Mouse (Mus musculus) lung, embryonic 14.5 days (tissue): Measurements from ENCODE around the gene Capn9. TPM values are rescaled to one million over a fixed set of nuclear protein-coding genes. Genes with fewer than 3 reads are reported as not detected.
A peak's percentile ranks its signal among the peaks of the same experiment; 100 is the strongest.

ENCODE experiments used
- ATAC-seq: fragments of 200-750 bp; cut with Nextera tagmentation; 2 replicates; pipeline ENCODE4 v1.8.0; 2017; ENCODE audit warnings: mild to moderate bottlenecking, moderate TSS enrichment, moderate library complexity; ENCODE audit not compliant: insufficient read depth
- DNase-seq: peaks from one replicate; pipeline ENCODE4 v3.0.0-alpha.2; 2015
- H3K27ac ChIP-seq: fragments of 300-500 bp; sonication (generic); 2 replicates; pipeline ENCODE4 v1.5.1; 2014; ENCODE audit warnings: low read depth, mild to moderate bottlenecking, moderate library complexity
- H3K27me3 ChIP-seq: fragments of 300-500 bp; sonication (generic); 2 replicates; pipeline ENCODE4 v1.6.1; 2014; ENCODE audit warnings: low read length, control low read depth; ENCODE audit not compliant: insufficient read depth
- H3K36me3 ChIP-seq: fragments of 300-500 bp; sonication (generic); 2 replicates; pipeline ENCODE4 v1.6.1; 2014; ENCODE audit warnings: control low read depth; ENCODE audit not compliant: insufficient read depth
- H3K4me1 ChIP-seq: fragments of 300-500 bp; sonication (generic); 2 replicates; pipeline ENCODE4 v1.6.1; 2014; ENCODE audit warnings: antibody characterized with exemption, control low read depth; ENCODE audit not compliant: insufficient read depth
- H3K4me2 ChIP-seq: fragments of 300-500 bp; sonication (generic); 2 replicates; pipeline ENCODE4 v1.6.1; 2014; ENCODE audit warnings: mild to moderate bottlenecking
- H3K4me3 ChIP-seq: fragments of 300-500 bp; sonication (generic); 2 replicates; pipeline ENCODE4 v1.5.1; 2014; ENCODE audit warnings: low read depth, low read length
- H3K9ac ChIP-seq: fragments of 300-500 bp; sonication (generic); 2 replicates; pipeline ENCODE4 v1.6.1; 2014
- H3K9me3 ChIP-seq: fragments of 300-500 bp; sonication (generic); 2 replicates; pipeline ENCODE4 v1.6.1; 2016; ENCODE audit warnings: low read depth, low read length, control low read depth
- CTCF ChIP-seq: IDR thresholded peaks from 2 replicates; pipeline ENCODE4 v1.5.1; 2016; ENCODE audit warnings: antibody characterized with exemption, low read depth
- WGBS: fragments of 180-500 bp; shearing (Covaris S2); extraction: QIAGEN DNeasy Blood & Tissue Kit; methylation state at CpG from one replicate; pipeline ENCODE4 v1.1.7; 2014; 5-methylcytosine and 5-hydroxymethylcytosine counted together
- polyA plus RNA-seq: library from polyadenylated mRNA; unstranded; fragments of >200 nt; fragmentation: Nextera tagmentation; extraction: Ambion mirVana; gene quantifications from 2 replicates; pipeline ENCODE4 v1.2.1, GENCODE M21; 2014

Gene Capn9
- polyA plus RNA-seq, 1 experiment from 2014 or later, result 0.45 TPM

DNA sequence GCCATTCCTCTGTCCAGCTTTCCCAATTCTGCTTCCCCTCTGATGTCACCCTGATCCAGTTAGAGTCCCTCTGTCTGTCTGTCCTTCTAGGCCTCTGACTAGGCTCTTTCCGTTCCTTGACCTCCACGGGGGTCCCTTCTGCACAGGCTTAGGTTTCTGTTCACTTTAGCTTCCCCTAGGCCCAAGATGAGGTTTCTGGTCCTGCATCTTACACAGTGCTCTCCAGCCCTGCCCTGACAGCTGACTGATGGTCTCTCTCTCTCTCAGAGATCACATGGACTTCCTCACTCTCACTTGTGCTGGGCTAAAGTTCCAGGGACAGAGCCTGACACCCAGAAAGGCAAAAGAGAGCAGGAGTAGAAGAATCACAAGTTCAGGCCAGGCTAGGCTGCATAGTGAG, 10.6 kb downstream of the Capn9 start:
- TF ChIP-seq CTCF, result no peak
- WGBS, result 83% methylated on average over 2 of the region's 2 CpGs
- Histone ChIP-seq H3K9ac (no peak overlapping the region), H3K9me3 (no peaks in the 10 kb centered on the region), H3K36me3 (no peaks in the 10 kb centered on the region), H3K27me3 (no peaks in the 10 kb centered on the region), H3K27ac (0 out of 2 replicates have a peak overlapping the region, but pooled peaks have one; percentile 13), H3K4me1 (peaks cover 4% of the 10 kb centered on the region; the same call in 1 of the 2 replicates), H3K4me2 (no peak overlapping the region), H3K4me3 (no peak overlapping the region)
- ATAC-seq, result no peak
- no peak for DNase-seq

DNA sequence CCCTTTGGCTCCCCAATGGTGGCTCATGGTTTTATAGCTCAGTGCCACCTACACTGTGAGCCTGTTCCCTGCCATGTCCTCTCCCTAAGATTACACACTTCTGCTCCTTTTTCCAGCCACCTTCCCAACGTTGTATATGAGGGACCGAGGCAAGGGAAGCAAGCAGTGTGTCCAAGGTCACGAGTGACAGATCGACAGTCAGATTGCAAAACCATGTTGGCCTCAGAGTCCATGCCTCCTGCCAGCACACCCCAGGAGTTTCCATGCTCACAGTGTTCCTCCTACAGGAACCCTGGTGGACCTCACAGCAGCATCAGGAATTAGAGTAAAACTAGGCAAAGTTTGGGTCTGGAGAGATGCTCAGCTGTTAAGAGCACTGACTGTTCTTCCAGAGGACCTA, 13.5 kb downstream of the Capn9 start:
- Histone ChIP-seq H3K4me3 (no peak overlapping the region), H3K9me3 (no peaks in the 10 kb centered on the region), H3K27ac (no peak overlapping the region), H3K4me1 (peaks cover 4% of the 10 kb centered on the region; the same call in 1 of the 2 replicates), H3K27me3 (no peaks in the 10 kb centered on the region), H3K4me2 (no peak overlapping the region), H3K36me3 (no peaks in the 10 kb centered on the region), H3K9ac (no peak overlapping the region)
- 69% methylated on average over 4 of the region's 4 CpGs for WGBS
- DNase-seq (no peak), ATAC-seq (no peak)
- TF ChIP-seq CTCF, result no peak

DNA sequence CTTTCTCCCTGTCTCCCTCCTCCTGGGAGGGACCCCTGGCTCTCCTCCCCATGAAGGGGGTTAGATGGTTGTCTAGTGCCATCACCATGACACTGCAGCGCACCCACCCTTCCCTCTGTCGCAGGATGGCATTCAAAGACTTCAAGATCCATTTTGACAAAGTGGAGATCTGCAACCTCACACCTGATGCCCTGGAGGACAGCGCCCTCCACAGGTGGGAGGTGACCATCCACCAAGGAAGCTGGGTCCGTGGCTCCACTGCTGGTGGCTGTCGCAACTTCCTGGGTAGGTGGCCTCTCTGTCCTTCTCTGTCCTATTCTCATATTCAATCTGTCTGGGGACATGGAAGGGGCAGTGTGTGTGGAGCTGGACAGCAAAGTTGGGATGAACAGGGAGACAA, 28.2 kb downstream of the Capn9 start:
- H3K27me3 ChIP-seq, result no peaks in the 10 kb centered on the region
- H3K4me2 ChIP-seq, result no peak overlapping the region
- peak; percentile 34; the same call in 1 of the 2 replicates for TF ChIP-seq CTCF
- H3K36me3 ChIP-seq, result no peaks in the 10 kb centered on the region
- H3K27ac ChIP-seq, result no peak overlapping the region
- DNase-seq, result no peak
- H3K9ac ChIP-seq, result no peak overlapping the region
- H3K4me3 ChIP-seq, result no peak overlapping the region
- no peaks in the 10 kb centered on the region for H3K4me1 ChIP-seq
- H3K9me3 ChIP-seq, result no peaks in the 10 kb centered on the region
- ATAC-seq, result no peak
- 63% methylated on average over 5 of the region's 5 CpGs for WGBS

DNA sequence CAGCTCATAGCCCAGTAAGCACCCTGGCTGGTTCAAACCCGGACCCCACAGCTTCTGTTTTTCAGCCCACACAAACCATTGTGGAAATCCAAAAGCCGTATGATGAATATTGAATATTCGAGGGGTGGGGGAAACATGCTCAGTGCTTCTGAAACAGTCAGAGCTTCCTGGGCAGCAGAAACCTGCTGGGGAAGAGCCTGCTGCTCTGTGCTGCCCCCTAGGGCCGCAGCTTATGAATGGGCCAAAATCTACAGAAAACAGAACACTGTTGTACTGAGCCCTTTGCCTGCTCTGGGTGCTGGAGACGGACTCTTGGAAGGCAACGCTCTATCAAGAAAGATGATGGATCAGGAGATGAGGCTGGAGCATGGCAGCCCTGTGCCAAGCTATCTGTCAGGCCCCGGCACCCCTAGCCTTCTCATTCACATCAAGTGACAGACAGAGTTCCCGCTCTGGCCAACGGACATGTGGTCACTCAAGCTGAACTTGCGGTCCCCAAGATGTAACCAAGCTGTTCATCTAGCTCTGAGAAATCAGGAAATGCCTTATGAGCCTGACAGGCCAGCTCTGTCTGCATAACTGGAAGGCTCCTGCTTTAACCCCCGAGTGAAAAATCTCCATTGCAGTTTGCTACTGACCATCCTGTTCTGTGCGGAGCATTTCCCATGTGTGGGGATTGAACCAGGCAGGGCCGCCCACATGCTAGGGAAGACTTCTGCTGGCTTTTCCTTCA, 32.5 kb downstream of the Capn9 start:
- H3K27me3 ChIP-seq, result no peaks in the 10 kb centered on the region
- no peaks in the 10 kb centered on the region for H3K36me3 ChIP-seq
- DNase-seq, result peak; percentile 70
- peak; percentile 72 for TF ChIP-seq CTCF
- H3K4me1 ChIP-seq, result no peaks in the 10 kb centered on the region
- no peaks in the 10 kb centered on the region for H3K9me3 ChIP-seq
- WGBS, result 58% methylated on average over 13 of the region's 13 CpGs
- H3K4me3 ChIP-seq, result no peak overlapping the region
- ATAC-seq, result no peak
- no peak overlapping the region for H3K4me2 ChIP-seq
- no peak overlapping the region for H3K27ac ChIP-seq
- H3K9ac ChIP-seq, result no peak overlapping the region

DNA sequence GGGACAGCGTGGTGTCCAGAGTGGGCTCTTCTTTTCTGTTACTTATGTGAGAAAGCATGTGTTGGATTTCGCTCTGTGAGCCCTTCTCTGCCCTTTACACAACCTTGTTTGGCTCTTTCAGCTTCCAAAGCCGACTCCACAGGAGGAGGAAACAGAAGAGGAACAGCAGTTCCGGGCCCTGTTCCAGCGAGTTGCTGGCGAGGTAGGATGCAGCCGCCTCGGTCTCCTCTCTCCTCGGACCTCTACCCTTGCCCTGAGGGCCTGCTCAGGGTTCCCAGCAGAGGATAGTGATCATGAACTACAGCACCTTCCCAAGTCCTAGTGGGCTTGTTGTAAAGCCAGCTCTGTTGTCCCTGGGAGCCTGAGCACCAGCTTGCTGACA, 33.1 kb downstream of the Capn9 start:
- H3K36me3 ChIP-seq, result no peaks in the 10 kb centered on the region

DNA sequence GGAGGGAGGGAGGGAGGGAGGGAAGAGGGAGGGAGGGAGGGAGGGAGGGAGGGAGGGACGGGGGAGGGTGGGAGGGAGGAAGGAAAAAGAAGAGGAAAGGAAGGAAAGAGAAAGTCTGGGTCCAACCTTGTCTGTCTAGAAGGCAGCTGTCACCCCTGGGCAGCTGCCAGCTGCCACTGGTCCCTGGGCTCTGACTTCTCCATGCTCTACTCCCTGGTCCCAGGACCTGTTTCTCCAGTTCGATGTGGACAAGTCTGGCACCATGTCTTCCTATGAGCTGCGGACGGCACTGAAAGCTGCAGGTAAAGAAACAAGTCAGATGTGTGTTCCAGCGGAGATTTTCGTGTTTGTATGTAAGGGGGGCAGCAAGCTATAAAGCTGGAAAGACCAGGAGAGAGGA, 38.4 kb downstream of the Capn9 start:
- WGBS, result 66% methylated on average over 5 of the region's 6 CpGs
- no peak overlapping the region for H3K9ac ChIP-seq

More for the DNA sequence above, 33.1 kb downstream of the Capn9 start:
- TF ChIP-seq CTCF, result no peak
- H3K4me1 ChIP-seq, result no peaks in the 10 kb centered on the region
- H3K27ac ChIP-seq, result no peak overlapping the region
- no peak overlapping the region for H3K4me3 ChIP-seq
- DNase-seq, result no peak
- no peak overlapping the region for H3K4me2 ChIP-seq
- 63% methylated on average over 9 of the region's 9 CpGs for WGBS
- H3K9me3 ChIP-seq, result no peaks in the 10 kb centered on the region
- H3K9ac ChIP-seq, result no peak overlapping the region
- no peak for ATAC-seq
- H3K27me3 ChIP-seq, result no peaks in the 10 kb centered on the region

DNA sequence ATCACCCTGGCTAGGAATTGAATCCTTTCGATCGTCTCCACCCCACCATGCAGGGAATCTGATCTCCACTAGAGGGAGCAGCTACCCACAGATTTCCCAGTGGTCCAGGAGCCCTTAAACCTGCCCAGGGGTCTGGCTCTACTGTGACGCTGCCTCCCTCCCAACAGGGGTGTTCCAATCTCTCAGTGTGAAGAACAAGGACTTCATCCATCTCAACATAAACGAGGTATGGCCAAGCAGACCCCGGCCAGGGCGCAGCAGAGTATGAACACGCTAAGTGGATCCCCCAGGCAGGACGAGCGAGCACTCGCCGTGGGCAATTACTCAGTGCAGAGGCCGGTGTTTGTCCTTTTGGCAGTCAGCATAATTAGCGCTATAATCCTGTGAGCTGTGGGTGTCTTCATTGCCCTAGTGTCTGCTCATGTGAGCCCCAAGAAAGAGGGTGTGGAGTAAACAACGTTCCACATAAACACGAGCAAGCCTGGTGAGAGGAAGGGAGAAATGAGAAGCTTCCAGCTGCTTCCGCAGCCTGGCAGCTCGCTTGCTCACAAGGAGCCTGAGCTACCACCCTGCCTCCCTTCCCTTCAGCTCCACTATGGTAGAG, 41.5 kb downstream of the Capn9 start:
- H3K9ac ChIP-seq, result peak overlapping the region; percentile 47; the same call in 1 of the 2 replicates
- no peaks in the 10 kb centered on the region for H3K27me3 ChIP-seq
- peak overlapping the region; percentile 25 for H3K4me3 ChIP-seq
- no peaks in the 10 kb centered on the region for H3K36me3 ChIP-seq
- peak; percentile 93 for TF ChIP-seq CTCF
- no peaks in the 10 kb centered on the region for H3K4me1 ChIP-seq
- WGBS, result 10% methylated on average over 17 of the region's 17 CpGs
- peak overlapping the region; percentile 63 for H3K4me2 ChIP-seq
- DNase-seq, result peak; percentile 92
- H3K9me3 ChIP-seq, result no peaks in the 10 kb centered on the region
- no peak overlapping the region for H3K27ac ChIP-seq
- ATAC-seq, result peak; percentile 80

More for the DNA sequence above, 38.4 kb downstream of the Capn9 start:
- no peak for TF ChIP-seq CTCF
- H3K27ac ChIP-seq, result no peak overlapping the region
- no peaks in the 10 kb centered on the region for H3K36me3 ChIP-seq
- no peak overlapping the region for H3K4me3 ChIP-seq
- H3K27me3 ChIP-seq, result no peaks in the 10 kb centered on the region
- no peak overlapping the region for H3K4me2 ChIP-seq
- no peak for ATAC-seq
- no peaks in the 10 kb centered on the region for H3K9me3 ChIP-seq
- H3K4me1 ChIP-seq, result no peaks in the 10 kb centered on the region
- DNase-seq, result no peak
